Mouse (Mus musculus): ENCODE measurements around the gene Hist1h1a.

The Hist1h1a gene

DNA sequence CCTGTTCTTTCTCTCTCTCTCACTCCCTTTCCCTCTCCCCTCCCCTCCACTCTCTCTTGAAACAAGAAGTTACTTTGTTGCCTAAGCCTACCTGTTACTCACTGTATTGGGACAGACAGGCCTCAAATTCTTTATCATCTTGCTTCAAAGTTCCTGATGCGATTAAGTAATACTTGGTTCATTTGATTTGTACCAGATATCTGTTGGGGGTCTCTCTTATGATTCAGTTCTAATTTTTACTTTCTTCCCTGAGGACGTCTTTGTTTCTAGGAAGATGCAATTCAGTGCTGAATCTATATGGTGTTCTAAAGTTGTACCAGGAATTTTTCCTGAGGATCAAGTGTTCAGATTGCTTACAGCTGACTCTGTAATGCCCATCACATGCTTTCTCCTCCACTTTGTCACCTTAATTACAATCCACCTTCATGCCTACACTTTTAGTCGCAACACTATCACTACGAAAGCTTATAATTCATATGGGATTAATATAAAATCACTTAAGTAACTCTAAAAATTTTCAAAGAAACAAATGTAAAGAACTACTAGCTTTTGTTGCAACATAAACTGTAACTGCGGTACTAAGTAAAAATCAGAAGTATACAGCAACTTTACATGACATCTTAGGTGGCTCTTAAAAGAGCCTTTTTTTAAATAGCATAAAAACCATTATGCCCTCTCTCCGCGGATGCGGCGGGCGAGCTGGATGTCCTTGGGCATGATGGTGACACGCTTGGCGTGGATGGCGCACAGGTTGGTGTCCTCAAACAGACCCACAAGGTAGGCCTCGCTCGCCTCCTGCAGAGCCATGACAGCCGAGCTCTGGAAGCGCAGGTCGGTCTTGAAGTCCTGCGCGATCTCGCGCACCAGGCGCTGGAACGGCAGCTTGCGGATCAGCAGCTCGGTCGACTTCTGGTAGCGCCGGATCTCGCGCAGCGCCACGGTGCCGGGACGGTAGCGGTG is 18.8 kb upstream of the Hist1h1a start:
- no peak for DNase-seq

GRCm38 (mm10) chr13:23745381-23746161 is 17.9 kb upstream of the Hist1h1a start, which contains the start of gene Hist1h3c:
Gene Hist1h3c, minus strand, starts transcription at chr13:23745602.
- DNase-seq, result peak; percentile 92

GRCm38 (mm10) chr13:23746201-23747080 is 17.0 kb upstream of the Hist1h1a start, which contains the start of gene Hist1h2bb:
Gene Hist1h2bb, plus strand, starts transcription at chr13:23746734.
- DNase-seq, result peak; percentile 63 to 76

GRCm38 (mm10) chr13:23747081-23747891 is 16.2 kb upstream of the Hist1h1a start:
- DNase-seq, result no peak

DNA sequence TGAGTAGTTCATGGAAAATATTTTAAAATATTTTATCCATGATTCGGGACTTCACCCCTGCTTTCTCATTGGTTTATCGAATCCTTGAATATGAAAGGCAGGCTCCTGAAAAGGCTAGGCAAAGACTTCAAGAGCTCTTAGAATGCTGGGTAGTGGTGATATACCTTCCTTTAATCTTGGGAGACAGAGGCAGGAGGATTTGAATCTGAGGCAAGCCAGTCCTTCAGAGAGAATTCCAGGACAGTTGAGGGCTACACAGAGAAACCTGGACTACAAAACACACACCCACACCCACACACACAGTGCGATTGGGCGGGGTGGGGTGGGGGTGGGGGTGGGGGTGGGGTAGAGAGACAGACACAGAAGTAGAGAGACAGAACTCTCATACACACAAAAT is 15.6 kb upstream of the Hist1h1a start:
- no peak for DNase-seq

DNA sequence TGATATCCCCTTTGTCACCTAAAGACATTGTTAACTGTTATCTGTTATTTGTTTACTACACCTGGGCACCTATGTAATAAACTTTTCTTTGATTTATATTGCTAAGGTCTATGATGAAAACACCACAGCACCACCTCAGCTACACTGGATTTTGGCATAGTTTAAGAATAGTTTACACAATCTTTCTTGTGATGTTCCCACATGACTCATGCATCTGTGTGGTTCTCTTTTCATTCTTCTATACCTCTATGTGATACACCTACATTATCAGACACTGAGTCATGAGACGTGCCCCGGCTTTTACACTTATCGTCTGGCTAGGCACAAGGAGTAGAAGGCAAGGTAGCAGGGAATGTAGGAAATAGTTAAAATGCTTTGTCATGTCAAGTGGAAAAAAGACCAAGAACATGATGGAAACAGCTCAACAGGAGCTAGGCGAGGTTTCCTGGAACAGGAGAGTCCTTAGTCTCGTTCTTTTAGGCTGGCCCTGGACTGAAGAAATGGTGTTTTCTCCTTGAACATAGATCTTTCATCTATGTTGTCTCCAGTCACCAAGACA is 13.8 kb upstream of the Hist1h1a start:
- DNase-seq, result no peak

GRCm38 (mm10) chr13:23750839-23751477 is 12.5 kb upstream of the Hist1h1a start, which contains the start of gene Hist1h2ab:
Gene Hist1h2ab, plus strand, starts transcription at chr13:23751126.
- peak; percentile 56 to 63 for DNase-seq

- no peak for DNase-seq
Observed at GRCm38 (mm10) chr13:23751478-23751956, 11.9 kb upstream of the Hist1h1a start.

DNA sequence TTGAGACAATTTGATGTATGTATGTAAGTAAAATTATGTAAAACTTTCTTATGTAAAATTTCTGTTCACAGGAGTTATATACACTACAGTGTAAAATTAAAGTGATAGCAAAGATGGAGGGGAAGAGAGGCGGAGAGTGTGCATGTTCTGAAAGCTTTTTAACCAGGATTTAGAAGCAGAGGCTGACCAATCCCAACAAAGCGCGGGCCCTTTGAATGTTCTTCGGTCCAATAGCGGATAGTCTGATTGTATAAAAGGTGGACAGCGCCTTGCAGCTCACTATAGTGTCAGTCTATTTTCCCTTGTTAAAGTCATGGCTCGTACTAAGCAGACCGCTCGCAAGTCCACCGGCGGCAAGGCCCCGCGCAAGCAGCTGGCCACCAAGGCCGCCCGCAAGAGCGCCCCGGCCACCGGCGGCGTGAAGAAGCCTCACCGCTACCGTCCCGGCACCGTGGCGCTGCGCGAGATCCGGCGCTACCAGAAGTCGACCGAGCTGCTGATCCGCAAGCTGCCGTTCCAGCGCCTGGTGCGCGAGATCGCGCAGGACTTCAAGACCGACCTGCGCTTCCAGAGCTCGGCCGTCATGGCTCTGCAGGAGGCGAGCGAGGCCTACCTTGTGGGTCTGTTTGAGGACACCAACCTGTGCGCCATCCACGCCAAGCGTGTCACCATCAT is 11.3 kb upstream of the Hist1h1a start, which contains the start of gene Hist1h3b:
TSS of gene Hist1h3b (plus strand) at position 201 of the 675 bp plus-strand sequence.
- DNase-seq, result peak; percentile 91 to 93

DNA sequence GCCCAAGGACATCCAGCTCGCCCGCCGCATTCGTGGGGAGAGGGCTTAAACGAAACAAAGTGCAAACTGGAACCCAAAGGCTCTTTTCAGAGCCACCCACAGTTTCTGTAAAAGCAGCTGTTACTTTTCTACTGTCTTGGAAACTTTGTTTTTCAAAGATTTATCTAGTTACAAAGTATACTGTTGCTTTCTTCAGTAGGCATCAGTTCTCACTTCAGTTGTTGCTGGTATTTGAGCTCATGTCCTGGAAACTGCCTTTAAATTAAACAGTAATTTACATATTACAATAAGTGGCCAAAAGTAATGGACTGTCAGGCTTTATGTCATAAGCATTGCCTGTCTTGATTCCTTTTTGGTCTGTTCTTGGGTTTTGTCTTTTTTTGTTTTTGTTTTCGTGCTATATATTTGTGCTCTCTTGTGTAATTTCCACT is 10.7 kb upstream of the Hist1h1a start:
- no peak for DNase-seq

DNA sequence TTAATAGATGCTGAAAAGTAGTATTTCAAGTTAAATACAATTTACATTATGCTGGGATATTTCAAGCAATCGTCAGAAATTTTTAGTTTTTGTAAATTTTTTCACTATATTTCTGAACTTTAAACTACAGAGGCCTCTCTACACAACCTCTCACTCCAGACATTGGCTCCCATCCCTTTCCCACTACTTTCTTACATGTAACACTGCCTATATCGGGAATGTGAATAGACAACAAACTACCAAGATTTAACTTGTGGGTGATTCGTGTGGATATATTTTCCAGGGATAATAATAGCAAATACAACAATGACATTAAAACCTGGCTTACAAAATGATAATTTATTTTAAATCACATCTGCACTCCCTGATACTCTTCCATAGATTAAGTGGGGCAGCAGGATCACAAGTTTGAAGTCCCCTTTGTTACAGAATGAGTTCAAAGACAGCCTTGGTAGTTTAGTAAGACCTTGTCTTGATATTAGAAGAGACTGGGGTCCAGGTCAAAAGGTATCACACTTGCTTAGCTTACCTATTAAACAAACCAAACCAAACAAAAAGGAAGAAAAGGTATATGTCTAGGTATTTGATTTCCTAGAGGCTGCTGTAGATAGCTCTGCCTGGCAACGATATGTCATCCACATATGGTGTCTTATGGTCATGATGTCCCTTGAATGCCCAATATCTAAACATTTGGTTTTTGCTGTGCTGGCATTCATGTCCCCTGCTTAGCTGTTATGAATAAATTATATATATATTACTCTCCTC is 10.0 kb upstream of the Hist1h1a start:
- DNase-seq, result no peak

- DNase-seq, result no peak
Observed at GRCm38 (mm10) chr13:23755000-23755399, 8.5 kb upstream of the Hist1h1a start.

DNA sequence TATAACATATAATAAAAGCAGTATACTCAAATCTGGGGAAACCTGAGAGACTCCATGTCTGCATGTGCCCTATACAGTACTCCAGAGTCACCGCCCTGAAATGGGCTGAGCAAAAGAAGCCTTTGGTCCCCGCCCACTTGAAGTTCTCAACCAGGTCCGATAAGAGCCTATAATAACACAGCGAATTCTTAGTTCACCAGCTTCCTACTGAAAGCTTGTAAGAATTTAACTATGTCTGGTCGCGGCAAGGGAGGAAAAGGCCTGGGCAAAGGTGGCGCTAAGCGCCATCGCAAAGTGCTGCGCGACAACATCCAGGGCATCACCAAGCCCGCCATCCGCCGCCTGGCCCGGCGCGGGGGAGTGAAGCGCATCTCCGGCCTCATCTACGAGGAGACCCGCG is 6.7 kb upstream of the Hist1h1a start, which contains the start of gene Hist1h4b:
TSS of gene Hist1h4b (plus strand) at position 224 of the 400 bp plus-strand sequence.
- DNase-seq, result peak; percentile 91 to 94

DNA sequence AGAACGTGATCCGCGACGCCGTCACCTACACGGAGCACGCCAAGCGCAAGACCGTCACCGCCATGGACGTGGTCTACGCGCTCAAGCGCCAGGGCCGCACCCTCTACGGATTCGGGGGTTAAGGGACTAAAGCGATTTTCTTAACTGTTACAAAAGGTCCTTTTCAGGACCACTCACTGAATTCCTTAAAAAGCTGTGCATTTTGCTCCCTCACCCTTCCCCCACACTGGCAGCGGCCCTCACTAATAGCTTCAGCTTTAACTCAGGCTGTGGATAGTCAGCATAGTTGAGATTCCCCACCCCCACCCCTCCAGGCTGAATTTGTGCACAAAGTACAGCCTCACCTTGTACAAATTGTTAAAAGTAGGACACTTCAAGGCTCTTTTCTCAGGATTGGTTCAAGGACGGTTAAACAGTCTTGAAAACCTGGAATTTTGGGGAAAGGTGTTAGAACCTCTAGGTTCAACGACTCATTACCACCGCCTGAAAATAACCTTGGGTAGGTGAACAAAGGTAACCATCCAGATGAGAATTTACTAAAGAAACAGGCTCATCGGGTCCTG is 6.2 kb upstream of the Hist1h1a start:
- peak in 1 of 2 experiments; percentile 25 for DNase-seq

GRCm38 (mm10) chr13:23757921-23758320 is 5.5 kb upstream of the Hist1h1a start:
- DNase-seq, result no peak

DNA sequence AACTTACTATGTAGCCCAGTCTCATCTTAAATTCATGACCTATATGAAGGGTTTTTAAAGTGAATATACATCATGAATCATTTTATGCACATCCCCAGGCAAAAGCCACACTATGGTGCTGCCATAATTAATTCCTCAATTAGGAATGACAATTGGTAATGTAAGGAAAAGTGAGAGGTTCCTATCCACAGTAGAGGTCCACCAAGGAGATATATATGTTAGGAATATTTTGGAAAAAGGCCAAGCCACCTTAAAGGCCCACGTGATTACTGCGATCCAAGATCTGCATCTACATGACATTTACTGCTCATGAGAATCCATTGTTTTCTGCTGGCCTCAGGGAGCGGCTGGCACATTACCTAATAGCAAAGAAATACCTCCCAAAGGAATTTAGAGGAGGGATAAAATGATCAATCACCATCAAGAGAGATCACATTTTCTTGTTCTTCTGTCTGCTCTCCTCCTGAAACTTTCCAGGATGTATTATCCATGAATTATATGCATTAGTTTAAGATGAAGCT is 4.2 kb upstream of the Hist1h1a start:
- DNase-seq, result no peak

DNA sequence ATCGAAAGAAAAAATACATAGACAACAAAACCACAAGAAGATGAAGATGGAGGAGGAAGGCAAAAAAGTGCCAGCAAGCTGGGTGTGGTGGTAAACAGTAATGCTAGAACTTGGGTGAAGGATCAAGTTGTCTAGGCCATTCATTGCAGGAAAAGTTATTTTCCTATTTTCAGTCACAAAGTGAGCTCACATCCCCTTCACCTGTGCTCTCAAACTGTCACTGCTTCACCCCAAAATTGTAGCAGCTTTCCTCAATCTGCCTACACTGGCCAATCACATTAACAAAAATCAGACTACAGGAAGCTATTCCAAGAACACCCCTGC is 3.6 kb upstream of the Hist1h1a start:
- no peak for DNase-seq

Data from cerebellum, postnatal 10 days (tissue).